Mouse (Mus musculus) CH12.LX (cell line): ENCODE data around the gene Adrb1.
"Not testable (repeated sequence)": the region's sequence is repeated elsewhere in the genome, so short reads cannot be mapped to it uniquely, and the experiment has no call there.

Experiments
- E2F4 ChIP-seq: IDR thresholded peaks from 2 replicates; pipeline ENCODE4 v1.6.1; 2011; ENCODE audit warnings: low read depth, low read length, improper control_type of control experiment; ENCODE audit not compliant: insufficient replicate concordance
- EP300 ChIP-seq: IDR thresholded peaks from 2 replicates; pipeline ENCODE4 v1.6.1; 2011; ENCODE audit warnings: low read length, improper control_type of control experiment
- MYC ChIP-seq: IDR thresholded peaks from 2 replicates; pipeline ENCODE4 v1.6.1; 2011; ENCODE audit warnings: low read depth, mild to moderate bottlenecking, improper control_type of control experiment, low read length

- not testable (repeated sequence) for TF ChIP-seq E2F4, EP300, MYC
Observed at GRCm38 (mm10) chr19:56778532-56778931, 56.5 kb downstream of the Adrb1 start.
